Mouse (Mus musculus): ENCODE results near the gene St8sia1.
"Not testable (repeated sequence)": the region's sequence is repeated elsewhere in the genome, so short reads cannot be mapped to it uniquely, and the experiment has no call there.

Gene St8sia1

DNA sequence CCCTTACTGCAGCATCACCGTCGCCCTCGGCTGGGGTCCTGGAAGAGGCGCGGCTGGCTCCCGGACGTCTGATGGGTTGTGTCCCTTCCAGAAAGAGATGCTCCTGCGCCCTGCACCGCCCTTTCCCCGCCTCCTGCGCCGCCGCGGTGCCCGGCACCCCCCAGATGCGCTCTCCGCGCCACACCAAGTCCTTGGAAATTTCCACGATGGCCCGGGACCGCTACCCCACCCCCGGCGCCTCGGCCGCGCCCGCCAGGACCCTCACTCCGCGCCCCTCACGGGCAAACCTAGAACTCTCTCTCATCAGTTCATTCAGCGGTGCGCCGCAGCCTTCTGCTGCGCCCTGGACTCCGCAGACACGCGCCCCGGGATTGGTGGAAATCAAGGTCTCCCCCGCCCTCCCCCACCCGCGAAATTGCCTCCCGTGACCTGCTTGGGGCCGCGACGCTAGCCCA, at the start of gene St8sia1:
Gene St8sia1 (minus strand): TSS at position 377 of the 455 bp plus-strand sequence.
- peak; percentile 77 for DNase-seq

DNA sequence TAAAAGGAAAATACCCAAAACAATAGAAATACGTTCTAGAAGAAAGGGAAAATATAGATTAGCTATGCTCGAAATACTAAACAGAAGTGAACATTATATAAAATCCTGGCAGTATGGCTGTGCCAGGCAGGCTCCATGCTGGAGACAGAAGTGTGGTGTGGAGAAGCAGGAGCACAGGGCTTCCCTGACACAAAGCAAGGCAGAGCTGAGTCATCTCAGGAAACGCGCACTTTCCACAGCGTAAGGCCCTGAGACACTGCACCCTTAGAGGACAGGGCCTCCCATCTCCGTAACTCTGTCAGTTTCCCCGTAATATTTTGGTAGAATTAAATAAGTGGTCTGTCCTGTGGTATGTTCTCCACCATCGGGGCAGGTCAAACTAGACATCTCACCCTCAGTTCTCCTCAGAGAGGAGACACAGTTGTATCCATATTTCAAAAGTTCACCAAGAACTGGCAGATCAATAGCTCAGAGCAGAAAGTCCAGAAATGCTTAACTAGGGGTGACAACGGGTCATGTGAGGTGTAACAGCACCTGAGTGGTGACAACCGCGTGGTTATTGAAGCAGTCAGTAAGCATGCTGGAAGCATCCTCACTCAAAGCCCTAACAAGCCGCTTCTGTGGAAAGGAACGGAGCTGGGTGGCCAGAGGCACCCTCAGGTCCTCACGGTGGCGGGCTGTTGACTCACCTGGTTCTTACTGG, 48.4 kb upstream of the St8sia1 start:
- DNase-seq = no peak

DNA sequence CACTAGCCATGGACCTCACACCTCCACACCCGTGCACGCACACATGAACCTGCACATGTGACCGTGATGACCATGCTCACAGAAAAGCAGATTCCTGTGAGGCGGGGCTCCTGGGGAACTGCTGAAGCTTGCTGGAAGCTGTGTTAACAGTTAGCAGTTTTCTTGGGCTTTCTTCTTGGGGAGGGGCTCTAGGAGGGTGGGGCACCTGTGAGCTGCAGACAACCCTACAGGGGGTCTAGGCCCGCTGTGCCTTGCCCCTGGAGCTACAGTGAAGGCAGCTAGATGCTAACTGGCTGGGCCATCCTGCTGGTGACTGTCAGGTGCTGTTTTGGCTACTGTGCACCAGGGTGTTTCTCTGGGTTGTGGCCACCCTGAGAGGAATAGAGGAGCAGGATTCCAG, 44.6 kb upstream of the St8sia1 start:
- no peak for DNase-seq

DNA sequence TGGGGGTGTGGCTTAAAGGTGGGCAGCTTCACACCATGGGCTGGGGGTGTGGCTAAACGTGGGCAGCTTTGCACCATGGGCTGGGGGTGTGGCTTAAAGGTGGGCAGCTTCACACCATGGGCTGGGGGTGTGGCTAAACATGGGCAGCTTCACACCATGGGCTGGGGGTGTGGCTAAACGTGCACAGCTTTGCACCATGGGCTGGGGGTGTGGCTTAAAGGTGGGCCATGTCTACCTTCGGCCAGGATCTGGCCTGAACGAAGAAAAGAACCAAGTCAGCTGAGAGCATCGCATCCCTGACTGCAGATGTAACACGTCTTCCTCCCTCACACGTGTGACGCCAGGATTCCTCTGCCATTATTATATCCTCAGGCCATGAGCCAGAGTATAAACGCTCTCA, 41.0 kb upstream of the St8sia1 start:
- not testable (repeated sequence) for DNase-seq

DNA sequence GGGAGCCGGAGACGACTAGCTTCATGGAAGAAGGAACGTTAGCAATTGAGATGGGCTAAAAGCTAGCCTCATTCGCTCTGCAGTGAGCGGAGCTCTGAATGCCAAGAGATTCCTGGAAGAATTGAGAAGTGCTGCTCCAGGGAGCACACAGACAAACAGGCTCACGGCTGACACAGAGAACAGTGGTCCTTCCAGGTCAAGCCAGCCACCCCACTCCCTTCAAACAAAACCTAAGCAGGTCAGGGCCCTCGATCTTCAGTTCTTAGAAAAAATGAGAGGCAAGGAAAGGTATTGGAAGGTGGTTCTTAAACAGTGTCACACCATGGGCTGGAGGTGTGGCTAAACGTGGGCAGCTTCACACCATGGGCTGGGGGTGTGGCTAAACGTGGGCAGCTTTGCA, 40.5 kb upstream of the St8sia1 start:
- no peak for DNase-seq

DNA sequence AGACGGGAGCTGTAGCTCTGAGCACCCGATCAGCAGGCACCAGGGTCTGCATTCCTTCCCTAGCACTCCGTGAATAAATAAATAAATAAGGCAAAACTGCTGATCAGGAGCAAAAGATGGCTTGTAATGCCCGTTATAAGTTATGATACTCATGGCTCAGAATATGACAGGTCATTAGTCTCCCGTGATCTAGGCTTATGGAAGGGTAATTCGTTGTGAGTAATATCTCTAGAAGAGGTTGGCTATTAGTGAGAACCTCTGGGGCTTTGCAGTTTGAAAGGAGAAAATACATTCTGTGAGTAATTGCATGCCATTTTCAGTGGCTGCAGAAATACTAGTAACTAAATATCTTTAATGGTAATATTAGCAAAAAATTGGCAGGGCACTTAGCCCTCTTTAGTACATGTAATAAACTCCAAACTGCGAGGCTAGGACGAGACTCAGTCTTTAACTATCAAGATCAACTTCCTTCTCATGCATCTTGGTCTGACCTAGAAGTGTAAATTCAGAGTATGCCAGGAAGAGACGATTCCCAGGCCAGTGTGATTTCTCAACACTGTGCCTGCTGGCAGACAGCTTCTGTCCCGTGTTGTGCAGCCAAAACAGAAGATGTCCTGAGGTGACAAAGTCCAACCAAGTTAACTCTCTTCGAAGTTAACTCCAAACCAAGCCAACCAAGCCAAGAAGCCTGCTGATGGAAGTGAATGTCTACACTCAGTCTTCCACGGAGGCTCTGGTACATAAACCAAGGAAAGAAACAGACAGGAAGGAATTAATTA, 34.2 kb upstream of the St8sia1 start:
- no peak for DNase-seq

DNA sequence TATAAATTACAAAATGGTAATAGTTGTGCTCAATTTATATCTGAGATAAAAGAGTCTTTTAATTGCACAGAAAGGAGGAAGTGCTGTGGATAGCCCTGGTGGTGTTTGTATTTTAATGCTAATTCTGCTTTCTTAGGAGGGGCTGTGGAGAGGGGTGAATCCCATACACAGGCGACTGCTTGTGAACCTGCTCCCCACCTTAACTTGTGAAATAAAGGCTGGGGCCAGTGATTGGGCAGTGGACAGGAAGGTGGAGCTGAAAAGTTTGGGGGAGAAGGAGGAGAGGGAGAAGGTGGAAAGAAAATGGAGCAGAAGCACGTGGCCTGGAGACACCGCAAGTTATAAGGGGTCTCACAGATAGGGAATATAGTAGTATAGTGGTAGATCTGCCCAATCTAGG, 32.6 kb upstream of the St8sia1 start:
- no peak for DNase-seq

DNA sequence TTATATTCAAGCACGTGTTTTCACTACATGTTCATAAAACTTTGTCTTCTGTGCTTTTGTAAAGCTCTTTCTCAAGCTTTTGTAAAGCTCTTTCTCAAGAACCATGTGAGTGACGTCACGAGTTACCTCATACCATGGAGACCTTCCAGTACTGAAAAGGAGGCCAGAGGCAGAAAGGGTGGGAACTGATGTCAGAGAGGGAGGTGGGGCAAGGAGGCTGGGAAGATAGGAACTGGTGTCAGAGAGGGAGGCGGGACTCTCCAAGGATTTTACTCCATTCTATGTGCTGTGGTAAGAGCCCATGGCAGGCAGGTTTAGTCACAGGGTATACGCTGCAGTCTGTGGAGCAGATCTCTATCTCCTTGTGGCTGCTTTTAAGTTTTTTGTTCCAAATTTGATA, 31.3 kb upstream of the St8sia1 start:
- no peak for DNase-seq

DNA sequence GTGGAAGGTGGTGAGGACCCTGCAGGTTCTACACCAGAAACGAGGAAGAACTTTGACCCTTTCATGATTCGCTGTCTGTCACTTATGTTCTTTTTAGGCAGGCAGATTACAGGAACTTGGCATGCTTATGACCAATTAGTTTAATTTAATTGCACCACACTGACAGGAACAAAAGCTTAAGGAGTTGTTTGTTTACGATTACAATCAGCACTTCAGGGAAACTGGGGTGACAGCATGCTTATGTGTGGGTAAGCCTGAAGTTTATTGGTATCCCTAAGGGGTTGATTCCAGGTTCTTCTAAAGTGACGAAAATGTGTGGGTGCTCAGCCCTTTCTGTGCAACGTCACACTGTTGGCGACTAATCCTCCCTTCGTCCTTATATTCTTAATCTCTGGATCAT, 30.6 kb upstream of the St8sia1 start:
- no peak for DNase-seq

DNA sequence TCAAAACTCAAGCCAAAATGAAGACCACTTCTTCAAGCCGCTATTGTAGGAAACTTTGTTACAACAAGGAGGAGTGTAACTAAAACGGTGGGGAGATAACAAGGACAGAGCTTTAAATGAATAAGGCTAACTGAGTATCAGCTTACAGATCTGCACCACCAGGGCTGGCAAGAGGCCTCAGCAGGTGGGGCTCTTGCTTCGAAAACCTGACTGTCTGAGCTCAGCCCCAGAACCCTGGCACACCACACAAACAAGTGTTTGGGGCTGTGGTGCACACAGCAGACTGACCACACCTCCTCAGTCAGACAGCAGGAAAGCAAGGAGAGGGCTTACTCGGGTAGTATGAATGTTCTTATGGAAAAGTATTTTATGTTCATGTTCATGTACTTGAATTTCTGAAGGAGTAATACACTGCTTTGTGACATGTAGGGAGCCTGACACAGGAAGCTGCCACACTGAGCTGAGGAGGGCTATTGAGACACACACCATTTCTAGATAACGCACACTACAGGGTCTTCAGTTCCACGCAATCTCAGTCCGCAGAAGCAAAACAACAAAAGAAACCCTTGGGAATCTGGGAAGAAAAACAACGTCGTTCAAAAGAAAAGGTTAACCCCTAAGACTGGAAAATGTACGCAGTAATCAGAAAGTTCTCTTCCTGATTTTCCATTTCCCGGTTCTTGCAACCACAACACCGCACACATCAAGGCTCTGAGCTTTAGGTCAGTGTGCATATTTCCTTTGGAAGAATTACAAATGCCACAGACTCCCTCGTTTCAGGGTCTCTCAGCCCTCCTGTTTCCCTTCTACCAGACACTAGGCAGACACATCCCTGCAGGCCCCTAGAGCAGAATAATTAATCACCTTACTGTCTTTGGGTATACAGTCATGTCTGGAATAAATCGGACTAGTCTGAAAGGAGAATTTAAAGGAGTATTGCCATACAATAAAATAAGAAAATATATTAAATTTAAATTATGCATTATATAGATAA, 29.8 kb upstream of the St8sia1 start:
- no peak for DNase-seq

DNA sequence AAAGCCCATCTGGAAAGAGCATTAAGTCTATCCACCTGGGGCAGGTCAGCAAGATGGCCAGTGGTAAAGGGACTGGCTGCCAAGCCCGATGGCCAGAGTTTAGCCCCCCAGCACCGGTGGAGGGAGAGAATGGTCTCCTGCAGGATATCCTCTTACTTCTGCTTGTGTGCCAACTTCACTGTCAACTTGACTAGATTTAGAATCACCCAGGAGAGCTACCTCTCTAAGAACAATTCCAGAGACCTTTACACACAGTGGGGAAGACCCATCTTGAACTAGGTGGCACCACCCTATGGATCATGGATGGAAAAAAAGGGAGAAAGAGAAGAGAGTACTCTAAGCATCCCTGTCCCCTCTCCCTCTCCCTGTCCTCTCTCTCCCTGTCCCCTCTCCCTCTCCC, 28.7 kb upstream of the St8sia1 start:
- no peak for DNase-seq

DNA sequence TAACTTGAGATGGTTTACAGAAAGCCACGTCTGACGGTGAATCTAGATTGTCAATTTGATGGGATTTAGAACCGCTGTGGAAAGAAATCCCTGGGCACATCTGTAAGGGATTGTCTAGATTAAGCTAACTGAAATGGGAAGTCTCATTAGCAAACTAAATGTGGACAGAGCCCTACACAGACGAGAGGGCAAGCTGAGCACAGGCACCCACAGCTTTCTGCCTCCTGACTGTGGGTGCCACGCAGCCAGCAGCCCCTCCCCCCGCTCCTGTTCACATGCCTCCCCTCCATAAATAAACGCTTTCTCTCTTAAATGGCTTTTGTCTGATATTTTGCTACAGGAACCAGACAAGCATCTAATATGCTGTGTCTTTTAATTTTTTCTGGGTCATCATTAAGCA, 27.8 kb upstream of the St8sia1 start:
- no peak for DNase-seq

DNA sequence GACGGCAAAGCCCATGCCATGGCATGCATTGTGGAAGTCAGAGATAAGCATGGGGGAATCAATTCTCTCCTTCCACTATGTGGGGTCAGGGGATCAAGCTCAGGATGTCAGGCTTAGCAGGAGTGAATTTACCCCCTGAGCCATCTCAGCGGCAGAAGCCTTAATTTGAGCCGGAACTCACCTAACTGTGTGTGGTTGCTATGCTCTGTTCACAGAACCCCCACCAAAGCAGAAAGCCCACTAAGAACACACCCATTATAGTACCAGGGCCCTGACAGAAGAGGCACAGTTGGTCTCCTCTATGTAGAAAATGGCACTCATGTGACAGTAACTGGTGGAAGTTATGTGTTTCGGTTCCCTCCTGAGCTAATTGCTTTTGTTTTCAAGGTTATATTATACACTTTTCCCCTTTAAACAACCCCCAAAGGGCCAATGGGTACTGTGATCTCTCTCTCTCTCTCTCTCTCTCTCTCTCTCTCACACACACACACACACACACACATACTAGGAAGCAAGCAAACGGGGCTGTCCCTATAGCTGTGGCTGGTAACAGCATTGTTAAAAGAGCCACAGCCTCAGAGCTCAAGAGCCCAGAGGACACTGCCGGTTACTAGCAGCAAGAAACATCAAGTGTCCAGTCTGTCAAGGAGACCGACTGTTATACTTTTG, 27.3 kb upstream of the St8sia1 start:
- no peak for DNase-seq

DNA sequence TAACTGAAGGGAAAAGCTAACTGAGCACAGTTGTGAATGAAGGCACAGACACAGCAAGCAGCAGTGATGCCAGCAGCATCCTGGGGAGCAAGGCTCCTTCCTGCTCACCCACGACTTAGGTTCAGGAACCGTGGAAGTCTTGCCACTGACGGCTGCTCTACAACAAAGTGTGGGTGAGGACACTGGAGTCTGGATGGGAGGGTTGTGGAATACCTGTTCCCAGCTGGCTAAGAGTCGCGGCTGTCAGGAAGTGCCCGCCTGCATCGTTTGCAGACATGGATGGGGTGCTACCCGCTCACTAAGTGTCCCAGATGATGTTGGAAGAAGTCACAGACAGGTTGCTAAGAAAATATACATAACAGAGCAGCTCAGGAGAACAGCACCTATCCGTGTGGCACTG, 26.3 kb upstream of the St8sia1 start:
- DNase-seq = no peak

DNA sequence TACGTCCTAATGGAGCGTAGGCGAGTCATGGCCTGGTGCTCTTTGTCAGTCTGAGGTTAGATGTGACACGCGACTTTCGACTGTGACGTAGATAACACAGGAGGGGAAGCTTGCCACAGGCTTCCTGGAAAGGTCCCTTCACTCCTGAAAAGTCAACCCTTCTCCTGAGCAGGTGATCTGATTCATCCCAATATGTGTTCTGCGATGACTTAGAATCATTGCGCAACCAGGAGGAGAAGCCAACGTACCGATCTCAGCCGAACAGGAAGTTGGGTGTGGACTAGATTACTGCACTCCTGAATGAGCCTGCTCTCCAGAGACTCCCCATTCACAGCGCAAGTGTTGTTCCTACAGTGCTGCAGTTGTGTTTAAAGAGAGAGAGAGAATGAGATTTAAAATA, 25.2 kb upstream of the St8sia1 start:
- no peak for DNase-seq

DNA sequence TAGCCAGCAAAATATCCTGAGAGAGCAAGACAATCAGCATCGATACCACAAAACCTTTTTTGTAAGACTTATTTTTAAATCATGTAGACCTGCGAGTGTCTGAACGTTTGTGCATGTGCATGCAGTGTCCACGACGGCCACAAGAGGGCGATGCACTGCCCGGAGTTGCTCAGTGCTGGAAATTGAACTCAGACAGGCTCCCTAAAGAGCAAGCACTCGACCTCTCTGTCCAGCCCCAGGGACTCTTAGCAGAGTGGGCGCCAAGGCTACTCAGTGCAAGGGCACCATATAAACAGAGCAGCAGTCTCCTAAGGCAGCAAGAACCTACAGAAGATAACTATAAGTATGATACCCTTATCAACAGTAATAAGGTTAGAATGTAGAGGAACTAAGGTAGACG, 24.5 kb upstream of the St8sia1 start:
- peak; percentile 38 for DNase-seq

DNA sequence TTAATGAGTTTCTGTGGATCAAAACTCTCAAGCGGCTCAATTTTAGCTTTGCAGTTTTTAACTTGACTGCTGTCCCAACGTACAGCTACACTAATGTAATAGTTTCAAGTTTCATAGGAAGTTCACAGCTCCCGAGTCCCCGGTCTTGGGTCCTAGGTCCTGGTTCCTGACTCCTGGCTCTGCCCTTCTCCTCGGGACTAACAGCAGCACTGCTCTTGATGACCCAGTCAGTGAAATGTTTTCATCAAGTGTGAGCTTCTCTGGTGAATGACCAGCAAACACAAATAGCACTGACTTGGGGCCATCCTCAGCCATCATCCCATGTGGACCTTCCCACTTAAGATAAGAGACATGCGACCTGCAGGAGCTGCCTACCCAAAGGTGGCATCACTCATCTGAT, 24.0 kb upstream of the St8sia1 start:
- DNase-seq = no peak

DNA sequence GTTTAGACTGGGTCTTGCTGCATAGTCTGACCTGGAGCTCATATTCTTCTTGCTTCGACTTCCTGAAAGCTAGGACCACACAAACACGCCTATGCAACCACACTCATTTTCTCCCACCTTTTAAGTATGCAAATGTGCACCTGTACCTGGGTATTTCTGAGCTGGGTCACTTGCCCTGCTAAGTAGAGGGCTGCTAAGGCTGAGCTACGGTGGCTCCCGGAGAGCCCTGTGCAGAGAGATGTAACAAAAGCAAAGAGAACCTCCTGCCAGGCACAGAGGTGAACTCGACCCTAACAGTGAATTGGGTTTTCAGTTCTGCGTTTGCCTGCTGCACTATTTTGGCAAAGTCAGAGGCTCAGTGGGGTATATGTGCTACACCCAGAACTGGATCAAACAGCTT, 23.4 kb upstream of the St8sia1 start:
- DNase-seq = no peak

DNA sequence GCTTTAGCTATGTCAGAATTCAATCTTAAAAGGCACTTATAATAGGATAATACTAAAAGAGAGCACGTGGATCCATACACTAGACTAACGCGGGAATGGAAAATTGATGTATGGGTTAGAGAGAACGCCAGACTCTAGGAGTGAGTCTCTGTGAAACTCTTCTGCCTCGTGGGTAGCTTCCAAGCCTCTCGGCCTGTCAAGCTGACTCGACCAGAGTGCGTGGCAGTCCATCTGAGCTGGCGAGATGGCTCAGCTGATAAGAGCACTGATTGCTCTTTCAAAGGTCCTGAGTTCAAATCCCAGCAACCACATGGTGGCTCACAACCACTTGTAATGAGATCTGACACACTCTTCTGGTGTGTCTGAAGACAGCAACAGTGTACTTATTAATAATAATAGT, 22.5 kb upstream of the St8sia1 start:
- DNase-seq = not testable (repeated sequence)

DNA sequence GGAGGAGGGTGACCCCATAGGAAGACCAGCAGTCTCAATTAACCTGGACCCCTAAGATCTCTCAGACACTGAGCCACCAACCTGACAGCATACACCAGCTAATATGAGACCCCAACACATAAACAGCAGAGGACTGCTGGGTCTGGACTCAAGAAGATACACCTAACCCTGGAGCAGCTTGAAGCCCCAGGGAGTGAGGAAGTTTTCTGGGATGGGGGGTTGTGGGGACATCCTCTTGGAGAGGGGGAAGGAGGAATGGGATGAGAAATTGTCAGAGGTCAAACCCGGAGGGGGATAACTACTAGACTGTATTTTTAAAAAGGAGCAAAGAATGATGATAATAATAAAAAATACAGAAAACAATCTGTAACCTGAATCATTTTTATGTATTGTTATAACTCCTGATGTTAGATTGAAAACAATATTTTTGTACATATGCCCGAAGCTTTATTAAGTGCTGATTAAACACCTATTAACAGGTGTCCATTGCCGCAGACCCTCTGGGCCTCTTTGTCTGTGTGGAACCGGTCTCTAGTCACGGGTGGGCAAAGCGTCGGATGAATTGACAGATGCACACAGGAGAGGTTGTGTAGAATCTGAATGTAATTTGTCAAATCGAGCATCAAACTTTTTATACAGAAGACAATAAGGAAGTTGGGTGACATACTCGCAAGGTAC, 21.4 kb upstream of the St8sia1 start:
- DNase-seq = not testable (repeated sequence)

DNA sequence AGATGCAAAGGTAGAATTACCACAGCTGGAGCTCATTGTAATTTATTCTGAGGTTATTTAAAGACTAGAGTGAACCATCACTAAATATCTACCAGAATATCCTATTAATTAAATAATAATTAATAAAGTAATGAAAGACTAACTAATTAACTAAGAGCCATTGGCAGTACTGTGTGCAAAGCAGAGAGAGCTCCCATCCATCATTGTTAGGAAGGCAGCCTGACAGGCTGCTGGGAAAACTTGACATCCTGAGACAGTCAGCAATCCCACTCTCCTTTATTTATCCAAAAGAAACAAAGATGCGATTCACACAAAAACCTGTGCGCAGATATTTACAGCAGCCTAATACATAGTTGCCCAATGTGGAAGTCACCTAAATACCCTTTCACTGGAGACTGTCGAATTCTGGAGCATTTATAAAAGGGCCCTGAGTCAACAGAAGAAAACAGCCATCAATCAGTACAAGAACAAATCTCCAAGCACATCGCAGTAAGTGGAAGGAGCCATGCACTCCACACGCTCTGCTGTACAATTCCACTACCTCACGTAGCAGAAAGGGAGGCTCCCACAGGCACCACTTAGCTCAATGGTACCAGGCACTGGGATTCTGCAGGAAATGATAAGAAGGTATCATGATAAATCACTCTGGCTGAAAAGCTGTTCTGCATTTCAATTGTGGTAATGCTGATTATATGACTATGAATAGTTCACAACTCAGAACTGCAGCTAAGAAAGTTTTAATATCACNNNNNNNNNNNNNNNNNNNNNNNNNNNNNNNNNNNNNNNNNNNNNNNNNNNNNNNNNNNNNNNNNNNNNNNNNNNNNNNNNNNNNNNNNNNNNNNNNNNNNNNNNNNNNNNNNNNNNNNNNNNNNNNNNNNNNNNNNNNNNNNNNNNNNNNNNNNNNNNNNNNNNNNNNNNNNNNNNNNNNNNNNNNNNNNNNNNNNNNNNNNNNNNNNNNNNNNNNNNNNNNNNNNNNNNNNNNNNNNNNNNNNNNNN, 15.7 kb upstream of the St8sia1 start:
- no peak for DNase-seq

All from cerebellum, adult 11 months (tissue).